In genomic region chr13:31806890-31807735, GRCm38 (mm10) we compare ENCODE assay signal across 8 mouse cellular contexts. TPM values are rescaled to one million over a fixed set of nuclear protein-coding genes. Genes with fewer than 3 reads are reported as not detected.
DNase-seq lines count a peak whose midpoint lies in the region; ATAC-seq and TF ChIP-seq lines count a peak whose summit lies in the region.

No protein-coding gene starts in this region.

- peak overlapping the region; percentile 51 for H3K9ac ChIP-seq in lung, embryonic 15.5 days
- H3K9ac ChIP-seq in kidney, embryonic 14.5 days (ENCODE audit: low read depth, low read length) = peak overlapping the region; percentile 97
- H3K9ac ChIP-seq in midbrain, postnatal 0 days (replicated peaks; ENCODE audit: low read length, poor library complexity, severe bottlenecking) = peak overlapping the region; percentile 39; the same call in 1 of the 2 replicates

- H3K4me2 ChIP-seq in lung, embryonic 15.5 days = peak overlapping the region; percentile 100
- H3K4me2 ChIP-seq in kidney, embryonic 14.5 days (replicated peaks; ENCODE audit: low read depth, low read length) = peak overlapping the region; percentile 84
- H3K4me2 ChIP-seq in midbrain, postnatal 0 days (ENCODE audit: low read depth, low read length, poor library complexity, severe bottlenecking) = peak overlapping the region; percentile 52

- H3K27ac ChIP-seq in lung, embryonic 15.5 days = peak overlapping the region; percentile 63
- peak overlapping the region; percentile 100 for H3K27ac ChIP-seq in kidney, embryonic 14.5 days (ENCODE audit: low read depth, low read length)
- peak overlapping the region; percentile 67 for H3K27ac ChIP-seq in midbrain, postnatal 0 days (ENCODE audit: low read depth, low read length)

- DNase-seq in lung, postnatal 10 days = no peak
- DNase-seq in adrenal gland, postnatal 10 days = peak; percentile 62
- peak; percentile 14 for DNase-seq in gastrocnemius, postnatal 25 days
- DNase-seq in midbrain, postnatal 0 days (ENCODE audit: low spot score) = no peak
- DNase-seq in layer of hippocampus, postnatal 36 days = no peak

- 1% methylated on average over 88 of the region's 101 CpGs for WGBS in lung, embryonic 15.5 days
- under 1% methylated on average over 80 of the region's 101 CpGs for WGBS in kidney, embryonic 14.5 days
- under 1% methylated on average over 87 of the region's 101 CpGs for WGBS in midbrain, postnatal 0 days

- peaks cover 39% of the 10 kb centered on the region for H3K4me1 ChIP-seq in lung, embryonic 15.5 days
- peaks cover 28% of the 10 kb centered on the region for H3K4me1 ChIP-seq in kidney, embryonic 14.5 days (ENCODE audit: control insufficient read depth, insufficient read depth, low read length)
- peaks cover 3% of the 10 kb centered on the region; the same call in 1 of the 2 replicates for H3K4me1 ChIP-seq in midbrain, postnatal 0 days (ENCODE audit: insufficient read depth, low read length)

- H3K9me3 ChIP-seq in lung, embryonic 15.5 days = no peaks in the 10 kb centered on the region
- no peaks in the 10 kb centered on the region for H3K9me3 ChIP-seq in kidney, embryonic 14.5 days (ENCODE audit: control insufficient read depth, low read length)
- no peaks in the 10 kb centered on the region for H3K9me3 ChIP-seq in midbrain, postnatal 0 days (ENCODE audit: low read length)

- TF ChIP-seq CTCF in midbrain, postnatal 0 days (IDR thresholded peaks at IDR 0.05) = no peak

- peak; percentile 40; the same call in 1 of the 2 replicates for ATAC-seq in lung, embryonic 15.5 days (ENCODE audit: borderline replicate concordance, extremely low read depth, low FRiP score, low TSS enrichment)
- peak; percentile 26 for ATAC-seq in kidney, embryonic 14.5 days (ENCODE audit: low FRiP score, low TSS enrichment)
- peak; percentile 21; the same call in 1 of the 2 replicates for ATAC-seq in midbrain, postnatal 0 days (ENCODE audit: low FRiP score)
- no peak for ATAC-seq in erythroid progenitor cell, adult 5-6 weeks (replicated peaks; ENCODE audit: low FRiP score, poor library complexity, severe bottlenecking)

- no peaks in the 10 kb centered on the region for H3K36me3 ChIP-seq in lung, embryonic 15.5 days
- H3K36me3 ChIP-seq in kidney, embryonic 14.5 days (ENCODE audit: control insufficient read depth, insufficient read depth, low read length) = peaks cover 10% of the 10 kb centered on the region; the same call in 1 of the 2 replicates
- no peaks in the 10 kb centered on the region for H3K36me3 ChIP-seq in midbrain, postnatal 0 days (ENCODE audit: insufficient read depth, low read length)

- peaks cover 92% of the 10 kb centered on the region for H3K27me3 ChIP-seq in lung, embryonic 15.5 days
- H3K27me3 ChIP-seq in kidney, embryonic 14.5 days (ENCODE audit: control insufficient read depth, insufficient read depth, low read length) = peaks cover 9% of the 10 kb centered on the region; the same call in 1 of the 2 replicates
- H3K27me3 ChIP-seq in midbrain, postnatal 0 days (ENCODE audit: insufficient read depth, low read length) = peaks cover 37% of the 10 kb centered on the region

- peak overlapping the region; percentile 58 for H3K4me3 ChIP-seq in lung, embryonic 15.5 days
- peak overlapping the region; percentile 80 for H3K4me3 ChIP-seq in kidney, embryonic 14.5 days (ENCODE audit: low read length)
- H3K4me3 ChIP-seq in midbrain, postnatal 0 days (ENCODE audit: low read depth, low read length) = peak overlapping the region; percentile 38

RNA-seq across cellular contexts. Expression of gene Foxc1, which starts 0.7 kb away (rescaled TPM):
- polyA plus RNA-seq in lung, embryonic 15.5 days (2015; fragmentation: Nextera tagmentation; extraction: Ambion mirVana) = 0.47 and 0.53 TPM in 2 replicates
- 1 to 10 TPM; 6.7 to 6.9 TPM for total RNA-seq in adrenal gland, postnatal 10 days (2021)
- total RNA-seq in gastrocnemius, postnatal 25 days (2021) = 1 to 10 TPM in 1 of 2 experiments, under 1 TPM in 1; 0.84 to 1.3 TPM
- 9.9 and 12.3 TPM in 2 replicates for polyA plus RNA-seq in kidney, embryonic 14.5 days (2014; fragmentation: Nextera tagmentation; extraction: Ambion mirVana)
- total RNA-seq in midbrain, postnatal 0 days (2014; rRNA removed) = 12.6 and 17.1 TPM in 2 replicates
- polyA plus RNA-seq in midbrain, postnatal 0 days (2015; fragmentation: Nextera tagmentation; extraction: Ambion mirVana) = 1.8 and 2.2 TPM in 2 replicates
- not detected in 2 replicates for total RNA-seq in erythroid progenitor cell, adult 5-6 weeks (2015; ENCODE audit: low replicate concordance)
- not detected in 2 replicates for total RNA-seq in erythroid progenitor cell, adult 5-6 weeks (2017; ENCODE audit: low replicate concordance)
- 1 to 10 TPM; 3.3 to 4.6 TPM for total RNA-seq in layer of hippocampus, postnatal 36 days (2021)

Comparison
In these comparisons a context has a peak if more than half of its experiments do, and no peak if none do; other contexts are left out.
1. H3K9ac ChIP-seq: peak in every context shown above with its lines; median percentile 97 in kidney, embryonic 14.5 days; 51 in lung, embryonic 15.5 days; 39 in midbrain, postnatal 0 days.
2. DNase-seq: peak in adrenal gland, postnatal 10 days (single experiment) and gastrocnemius, postnatal 25 days (single experiment); none in lung, postnatal 10 days (single experiment), midbrain, postnatal 0 days (single experiment) and layer of hippocampus, postnatal 36 days (0 of 2).
3. Peak in every context shown above with its lines, with median percentiles within 50 percentile points of each other: H3K27ac ChIP-seq, H3K4me2 ChIP-seq and H3K4me3 ChIP-seq.